Comparison of ENCODE assay signal across 24 mouse cellular contexts in genomic region chr11:44689571-44690264, GRCm38 (mm10).
DNase-seq lines count a peak whose midpoint lies in the region; ATAC-seq and TF ChIP-seq lines count a peak whose summit lies in the region.
"Had no signal": no experiment of that assay in that cellular context is flagged by ENCODE, and none has a peak within 500 bp of the region (broad histone marks: within the 10 kb centered on the region; RNA-seq: fewer than 3 reads in every experiment).

No protein-coding gene starts in this region.

- no peak for TF ChIP-seq CTCF in gastrocnemius, adult 2 months (IDR thresholded peaks at IDR 0.05)

- no peak overlapping the region for H3K9ac ChIP-seq in limb, embryonic 15.5 days
- no peak overlapping the region for H3K9ac ChIP-seq in midbrain, embryonic 16.5 days (ENCODE audit: low read depth, low read length)
- H3K9ac ChIP-seq: forebrain, embryonic 13.5 days; heart, embryonic 13.5 days; liver, embryonic 12.5 days; midbrain, embryonic 15.5 days had no signal

- intact Hi-C loops in gastrocnemius, adult 2 months (cut with DNase I), result loop anchor here (5.0 kb wide), 1 partner anchor 72 kb away; the partner anchor contains the start of gene Ebf1

- H3K27me3 ChIP-seq in limb, embryonic 15.5 days, result no peaks in the 10 kb centered on the region
- H3K27me3 ChIP-seq in midbrain, embryonic 16.5 days (ENCODE audit: control insufficient read depth, insufficient read depth, low read depth, low read length), result no peaks in the 10 kb centered on the region
- H3K27me3 ChIP-seq: heart, embryonic 13.5 days; liver, embryonic 12.5 days; megakaryocyte, embryonic 14.5 days; midbrain, embryonic 15.5 days had no signal

- H3K4me2 ChIP-seq in limb, embryonic 15.5 days, result no peak overlapping the region
- no peak overlapping the region for H3K4me2 ChIP-seq in midbrain, embryonic 16.5 days (ENCODE audit: low read length)
- H3K4me2 ChIP-seq: forebrain, embryonic 13.5 days; heart, embryonic 13.5 days; liver, embryonic 12.5 days; midbrain, embryonic 15.5 days had no signal

- no peaks in the 10 kb centered on the region for H3K36me3 ChIP-seq in limb, embryonic 15.5 days
- H3K36me3 ChIP-seq in midbrain, embryonic 16.5 days (ENCODE audit: control insufficient read depth, insufficient read depth, low read length), result no peaks in the 10 kb centered on the region
- H3K36me3 ChIP-seq: G1E; heart, embryonic 13.5 days; hindbrain, embryonic 10.5 days; liver, embryonic 12.5 days; midbrain, embryonic 15.5 days had no signal

- peak overlapping the region; percentile 29 for H3K4me3 ChIP-seq in gastrocnemius, adult 2 months
- H3K4me3 ChIP-seq in limb, embryonic 15.5 days, result no peak overlapping the region
- no peak overlapping the region for H3K4me3 ChIP-seq in midbrain, embryonic 16.5 days (ENCODE audit: low read depth, low read length)
- H3K4me3 ChIP-seq: forebrain, embryonic 13.5 days; heart, embryonic 13.5 days; hindbrain, embryonic 10.5 days; liver, embryonic 12.5 days; megakaryocyte, embryonic 14.5 days; midbrain, embryonic 15.5 days had no signal

- peak; percentile 18 to 35 for DNase-seq in adrenal gland, postnatal 36 days
- no peak for DNase-seq in adrenal gland, postnatal 4 days (ENCODE audit: low spot score in 2 of 2)
- DNase-seq in gastrocnemius, adult 2 months, result no peak
- no peak for DNase-seq in gastrocnemius, adult 8-10 months (ENCODE audit: low spot score in 2 of 2)
- peak; percentile 29 to 46 for DNase-seq in kidney, postnatal 36 days
- no peak for DNase-seq in kidney, postnatal 14 days
- DNase-seq: gastrocnemius, postnatal 36 days; kidney, postnatal 25 days; left cerebral cortex, postnatal 4 days; lung, adult 2 months; right cerebral cortex, postnatal 4 days had no signal

- peak overlapping the region; percentile 73 for H3K27ac ChIP-seq in gastrocnemius, adult 2 months
- peak overlapping the region; percentile 27 for H3K27ac ChIP-seq in limb, embryonic 15.5 days
- no peak overlapping the region for H3K27ac ChIP-seq in midbrain, embryonic 16.5 days (ENCODE audit: low read length)
- H3K27ac ChIP-seq: forebrain, embryonic 13.5 days; heart, embryonic 13.5 days; hindbrain, embryonic 10.5 days; hindbrain, postnatal 0 days; liver, embryonic 12.5 days; midbrain, embryonic 15.5 days; stomach, postnatal 0 days had no signal

- peaks cover 28% of the 10 kb centered on the region for H3K4me1 ChIP-seq in limb, embryonic 15.5 days
- H3K4me1 ChIP-seq in midbrain, embryonic 16.5 days (ENCODE audit: control insufficient read depth, insufficient read depth, low read length), result no peaks in the 10 kb centered on the region
- H3K4me1 ChIP-seq: forebrain, embryonic 13.5 days; megakaryocyte, embryonic 14.5 days had no signal

- no peak for ATAC-seq in limb, embryonic 15.5 days (ENCODE audit: insufficient number of reproducible peaks, low FRiP score, low TSS enrichment, low read depth)
- no peak for ATAC-seq in midbrain, embryonic 16.5 days
- ATAC-seq: CD4-positive, CD25-positive, alpha-beta regulatory T cell, adult 4 months; forebrain, embryonic 13.5 days; hindbrain, postnatal 0 days; intestine, postnatal 0 days; liver, embryonic 12.5 days; midbrain, embryonic 15.5 days had no signal

- H3K9me3 ChIP-seq in limb, embryonic 15.5 days, result no peaks in the 10 kb centered on the region
- H3K9me3 ChIP-seq in midbrain, embryonic 16.5 days (replicated peaks; ENCODE audit: control insufficient read depth, low read length, poor library complexity, severe bottlenecking), result no peaks in the 10 kb centered on the region
- H3K9me3 ChIP-seq: forebrain, embryonic 13.5 days; G1E; heart, embryonic 13.5 days; hindbrain, embryonic 10.5 days; liver, embryonic 12.5 days; megakaryocyte, embryonic 14.5 days; midbrain, embryonic 15.5 days had no signal

- WGBS in limb, embryonic 15.5 days, result 48% methylated on average over 7 of the region's 7 CpGs
- WGBS in midbrain, embryonic 16.5 days, result 87% methylated on average over 7 of the region's 7 CpGs

Comparison
In these comparisons a context has a peak if more than half of its experiments do, and no peak if none do; other contexts are left out.
1. DNase-seq: peak in adrenal gland, postnatal 36 days (2 of 2) and kidney, postnatal 36 days (2 of 2); none in adrenal gland, postnatal 4 days (0 of 2), gastrocnemius, adult 2 months (single experiment), gastrocnemius, adult 8-10 months (0 of 2) and kidney, postnatal 14 days (single experiment).